Mouse (Mus musculus) adrenal gland (tissue): ENCODE results near the gene Fkbp15.
"Not testable (repeated sequence)": the region's sequence is repeated elsewhere in the genome, so short reads cannot be mapped to it uniquely, and the experiment has no call there.

Experiments used
- intact Hi-C: fragments of 180-260 bp; cut with DNase I; formaldehyde crosslinking; loops from one replicate; pipeline ENCODE4 v1.15.1; 2025

Fkbp15 gene

GRCm38 (mm10) chr4:62286257-62286991, 73.9 kb downstream of the Fkbp15 start:
- intact Hi-C loops = no loop called here

GRCm38 (mm10) chr4:62285576-62285975, 74.8 kb downstream of the Fkbp15 start:
- intact Hi-C loops = no loop called here

- intact Hi-C loops = no loop called here
Observed at GRCm38 (mm10) chr4:62282969-62283368, 77.4 kb downstream of the Fkbp15 start.

- intact Hi-C loops = no loop called here
Observed at GRCm38 (mm10) chr4:62281319-62281718, 79.0 kb downstream of the Fkbp15 start.

GRCm38 (mm10) chr4:62278081-62278480, 82.3 kb downstream of the Fkbp15 start:
- intact Hi-C loops = no loop called here

GRCm38 (mm10) chr4:62277222-62277621, 83.1 kb downstream of the Fkbp15 start:
- intact Hi-C loops = no loop called here

- intact Hi-C loops = no loop called here
Observed at GRCm38 (mm10) chr4:62276642-62277041, 83.7 kb downstream of the Fkbp15 start.

- intact Hi-C loops = no loop called here
Observed at GRCm38 (mm10) chr4:62274841-62275536, 85.4 kb downstream of the Fkbp15 start.

GRCm38 (mm10) chr4:62273916-62274315, 86.4 kb downstream of the Fkbp15 start:
- intact Hi-C loops = no loop called here

GRCm38 (mm10) chr4:62272696-62273095, 87.7 kb downstream of the Fkbp15 start:
- intact Hi-C loops = no loop called here

GRCm38 (mm10) chr4:62267101-62267500, 93.2 kb downstream of the Fkbp15 start:
- intact Hi-C loops = no loop called here

- intact Hi-C loops = not testable (repeated sequence)
Observed at GRCm38 (mm10) chr4:62266016-62266415, 94.3 kb downstream of the Fkbp15 start.

GRCm38 (mm10) chr4:62265154-62265836, 95.1 kb downstream of the Fkbp15 start:
- intact Hi-C loops = no loop called here

- intact Hi-C loops = no loop called here
Observed at GRCm38 (mm10) chr4:62263133-62263844, 97.1 kb downstream of the Fkbp15 start.

GRCm38 (mm10) chr4:62262276-62262675, 98.1 kb downstream of the Fkbp15 start, which contains the start of gene Slc31a2:
Slc31a2 (plus strand) TSS chr4:62262562.
- intact Hi-C loops = no loop called here

GRCm38 (mm10) chr4:62256931-62257330, 103.4 kb downstream of the Fkbp15 start:
- intact Hi-C loops = no loop called here

- intact Hi-C loops = no loop called here
Observed at GRCm38 (mm10) chr4:62254551-62254950, 105.8 kb downstream of the Fkbp15 start.

- intact Hi-C loops = no loop called here
Observed at GRCm38 (mm10) chr4:62251776-62252175, 108.6 kb downstream of the Fkbp15 start.

GRCm38 (mm10) chr4:62250896-62251544, 109.3 kb downstream of the Fkbp15 start:
- intact Hi-C loops = no loop called here
